Mouse (Mus musculus) midbrain, embryonic 15.5 days (tissue): ENCODE measurements around the gene Kansl2. TPM values are rescaled to one million over a fixed set of nuclear protein-coding genes. Genes with fewer than 3 reads are reported as not detected.

Source experiments
- ATAC-seq: fragments of 200-750 bp; cut with Nextera tagmentation; replicated peaks from 2 replicates; pipeline ENCODE4 v1.8.0; 2017; ENCODE audit warnings: moderate TSS enrichment
- H3K27ac ChIP-seq: fragments of 300-500 bp; sonication (generic); 2 replicates; pipeline ENCODE4 v1.5.1; 2015; ENCODE audit warnings: mild to moderate bottlenecking, inconsistent platforms
- H3K27me3 ChIP-seq: fragments of 300-500 bp; sonication (generic); replicated peaks from 2 replicates; pipeline ENCODE4 v1.6.1; 2015; ENCODE audit warnings: inconsistent platforms
- H3K36me3 ChIP-seq: fragments of 300-500 bp; sonication (generic); replicated peaks from 2 replicates; pipeline ENCODE4 v1.6.1; 2015; ENCODE audit warnings: inconsistent platforms
- H3K4me1 ChIP-seq: fragments of 300-500 bp; sonication (generic); 2 replicates; pipeline ENCODE4 v1.6.1; 2015; ENCODE audit warnings: inconsistent platforms
- H3K4me2 ChIP-seq: fragments of 300-500 bp; sonication (generic); 2 replicates; pipeline ENCODE4 v1.6.1; 2015; ENCODE audit warnings: inconsistent platforms, mild to moderate bottlenecking, moderate library complexity
- H3K4me3 ChIP-seq: fragments of 300-500 bp; sonication (generic); 2 replicates; pipeline ENCODE4 v1.5.1; 2015; ENCODE audit warnings: mild to moderate bottlenecking, inconsistent platforms
- H3K9ac ChIP-seq: fragments of 300-500 bp; sonication (generic); 2 replicates; pipeline ENCODE4 v1.6.1; 2015; ENCODE audit warnings: mild to moderate bottlenecking, inconsistent platforms
- H3K9me3 ChIP-seq: fragments of 300-500 bp; sonication (generic); 2 replicates; pipeline ENCODE4 v1.6.1; 2016; ENCODE audit warnings: inconsistent platforms
- WGBS: fragments of 180-500 bp; shearing (Covaris S2); methylation state at CpG from one replicate; pipeline ENCODE4 v1.1.7; 2015; ENCODE audit warnings: mixed read lengths; 5-methylcytosine and 5-hydroxymethylcytosine counted together
- polyA plus RNA-seq: library from polyadenylated mRNA; unstranded; fragments of >200 nt; fragmentation: Nextera tagmentation; extraction: Ambion mirVana; gene quantifications from 2 replicates; pipeline ENCODE4 v1.2.1, GENCODE M21; 2015

Gene Kansl2
- polyA plus RNA-seq: 124 and 128 TPM in 2 replicates

GRCm38 (mm10) chr15:98533881-98534627, at the start of gene Kansl2:
Kansl2 (minus strand) TSS chr15:98534264.
- Histone ChIP-seq H3K9me3 (no peaks in the 10 kb centered on the region), H3K4me1 (peaks cover 22% of the 10 kb centered on the region), H3K36me3 (peaks cover 19% of the 10 kb centered on the region), H3K27ac (peak within 1 kb of the TSS; percentile 97), H3K9ac (peak within 1 kb of the TSS; percentile 74), H3K4me3 (peak within 1 kb of the TSS; percentile 96), H3K27me3 (no peaks in the 10 kb centered on the region), H3K4me2 (peak within 1 kb of the TSS; percentile 69)
- WGBS: under 1% methylated on average over 70 of the region's 70 CpGs
- ATAC-seq: peak; percentile 100

- Histone ChIP-seq H3K9me3 (no peaks in the 10 kb centered on the region), H3K4me2 (no peak overlapping the region), H3K27ac (no peak overlapping the region), H3K36me3 (no peaks in the 10 kb centered on the region), H3K9ac (no peak overlapping the region), H3K4me1 (no peaks in the 10 kb centered on the region), H3K4me3 (no peak overlapping the region), H3K27me3 (no peaks in the 10 kb centered on the region)
- 77% methylated on average over 8 of the region's 8 CpGs for WGBS
- no peak for ATAC-seq
Measured at GRCm38 (mm10) chr15:98582996-98583395, 48.9 kb upstream of the Kansl2 start.

- Histone ChIP-seq H3K27ac (no peak overlapping the region), H3K27me3 (0 out of 2 replicates have a peak, but pooled peaks cover 3% of the 10 kb centered on the region), H3K4me2 (no peak overlapping the region), H3K9ac (no peak overlapping the region), H3K4me1 (no peaks in the 10 kb centered on the region), H3K4me3 (no peak overlapping the region), H3K9me3 (no peaks in the 10 kb centered on the region), H3K36me3 (no peaks in the 10 kb centered on the region)
- ATAC-seq: no peak
- 87% methylated on average over 8 of the region's 8 CpGs for WGBS
Measured at GRCm38 (mm10) chr15:98582410-98582809, 48.3 kb upstream of the Kansl2 start.

DNA sequence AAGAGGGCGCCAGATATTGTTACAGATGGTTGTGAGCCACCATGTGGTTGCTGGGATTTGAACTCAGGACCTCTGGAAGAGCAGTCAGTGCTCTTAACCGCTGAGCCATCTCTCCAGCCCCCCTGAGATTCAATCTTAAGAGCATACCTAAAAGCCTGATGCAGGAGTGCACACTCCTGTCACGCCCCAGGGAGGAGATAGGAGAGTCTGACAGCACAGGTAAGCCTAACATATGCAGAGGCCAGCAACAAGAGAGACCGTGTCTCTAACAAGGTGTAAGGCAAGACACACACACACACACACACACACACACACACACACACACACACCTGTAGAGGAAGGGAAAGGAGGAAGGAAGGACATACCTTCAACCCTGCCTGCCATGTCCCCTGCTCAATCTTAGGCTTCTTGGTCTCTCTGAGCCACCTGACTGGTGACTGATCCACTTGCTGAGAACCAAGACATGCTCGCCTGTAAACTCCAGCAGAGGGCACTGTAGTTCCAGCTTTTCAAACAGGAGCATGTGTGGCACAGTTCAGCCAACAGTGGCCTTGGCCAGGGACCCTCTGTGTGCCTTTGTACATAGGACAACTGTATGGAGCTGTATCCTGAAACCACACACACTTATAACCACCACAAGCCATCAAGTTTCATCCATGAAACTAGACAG, 45.9 kb upstream of the Kansl2 start:
- Histone ChIP-seq H3K36me3 (no peaks in the 10 kb centered on the region), H3K4me3 (no peak overlapping the region), H3K9ac (no peak overlapping the region), H3K9me3 (no peaks in the 10 kb centered on the region), H3K27me3 (0 out of 2 replicates have a peak, but pooled peaks cover 3% of the 10 kb centered on the region), H3K4me1 (no peaks in the 10 kb centered on the region), H3K4me2 (no peak overlapping the region), H3K27ac (no peak overlapping the region)
- 49% methylated on average over 5 of the region's 5 CpGs for WGBS
- ATAC-seq: peak; percentile 69

- Histone ChIP-seq H3K4me3 (no peak overlapping the region), H3K27ac (no peak overlapping the region), H3K9me3 (no peaks in the 10 kb centered on the region), H3K27me3 (0 out of 2 replicates have a peak, but pooled peaks cover 3% of the 10 kb centered on the region), H3K4me2 (no peak overlapping the region), H3K9ac (no peak overlapping the region), H3K4me1 (no peaks in the 10 kb centered on the region), H3K36me3 (no peaks in the 10 kb centered on the region)
- no peak for ATAC-seq
- WGBS: 79% methylated on average over 2 of the region's 2 CpGs
Measured at GRCm38 (mm10) chr15:98579310-98579709, 45.2 kb upstream of the Kansl2 start.

DNA sequence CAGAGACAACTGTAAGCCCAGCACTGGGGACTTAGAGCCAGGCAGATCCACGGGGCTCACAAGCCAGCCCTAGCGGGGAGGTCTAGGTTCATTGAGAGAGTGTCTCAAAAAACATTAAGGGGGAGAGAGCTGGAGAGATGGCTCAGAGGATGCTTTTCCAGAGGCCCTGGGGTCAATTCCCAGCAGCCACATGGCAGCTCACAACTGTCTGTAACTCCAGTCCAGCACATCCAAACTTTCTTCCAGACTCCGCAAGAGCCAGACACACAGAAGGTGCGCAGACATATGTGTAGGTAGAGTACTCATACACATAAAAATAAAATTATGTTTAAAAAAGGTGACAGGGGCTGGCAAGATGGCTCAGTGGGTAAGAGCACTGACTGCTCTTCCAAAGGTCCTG, 39.2 kb upstream of the Kansl2 start:
- H3K4me1 ChIP-seq: peaks cover 8% of the 10 kb centered on the region
- no peak overlapping the region for H3K4me2 ChIP-seq
- no peaks in the 10 kb centered on the region for H3K36me3 ChIP-seq
- no peak overlapping the region for H3K9ac ChIP-seq
- WGBS: 70% methylated on average over 4 of the region's 4 CpGs
- no peaks in the 10 kb centered on the region for H3K9me3 ChIP-seq
- H3K4me3 ChIP-seq: no peak overlapping the region
- no peak overlapping the region for H3K27ac ChIP-seq
- no peak for ATAC-seq
- H3K27me3 ChIP-seq: 0 out of 2 replicates have a peak, but pooled peaks cover 3% of the 10 kb centered on the region

- Histone ChIP-seq H3K9me3 (no peaks in the 10 kb centered on the region), H3K36me3 (no peaks in the 10 kb centered on the region), H3K9ac (no peak within 1 kb of the TSS), H3K4me2 (no peak within 1 kb of the TSS), H3K27me3 (no peaks in the 10 kb centered on the region), H3K27ac (no peak within 1 kb of the TSS), H3K4me1 (peaks cover 16% of the 10 kb centered on the region), H3K4me3 (no peak within 1 kb of the TSS)
- WGBS: 83% methylated on average over 10 of the region's 10 CpGs
- no peak for ATAC-seq
Measured at GRCm38 (mm10) chr15:98570873-98571538, 36.9 kb upstream of the Kansl2 start, which contains the start of the genes Ccnt1 and 4930415O20Rik. Ccnt1 (minus strand) TSS chr15:98570923. 4930415O20Rik (plus strand) TSS chr15:98571004.

- Histone ChIP-seq H3K9ac (no peak overlapping the region), H3K4me2 (no peak overlapping the region), H3K9me3 (no peaks in the 10 kb centered on the region), H3K27me3 (no peaks in the 10 kb centered on the region), H3K4me3 (no peak overlapping the region), H3K4me1 (peaks cover 27% of the 10 kb centered on the region), H3K27ac (no peak overlapping the region), H3K36me3 (no peaks in the 10 kb centered on the region)
- no peak for ATAC-seq
- WGBS: 85% methylated on average over 4 of the region's 4 CpGs
Measured at GRCm38 (mm10) chr15:98569795-98570365, 35.8 kb upstream of the Kansl2 start.

DNA sequence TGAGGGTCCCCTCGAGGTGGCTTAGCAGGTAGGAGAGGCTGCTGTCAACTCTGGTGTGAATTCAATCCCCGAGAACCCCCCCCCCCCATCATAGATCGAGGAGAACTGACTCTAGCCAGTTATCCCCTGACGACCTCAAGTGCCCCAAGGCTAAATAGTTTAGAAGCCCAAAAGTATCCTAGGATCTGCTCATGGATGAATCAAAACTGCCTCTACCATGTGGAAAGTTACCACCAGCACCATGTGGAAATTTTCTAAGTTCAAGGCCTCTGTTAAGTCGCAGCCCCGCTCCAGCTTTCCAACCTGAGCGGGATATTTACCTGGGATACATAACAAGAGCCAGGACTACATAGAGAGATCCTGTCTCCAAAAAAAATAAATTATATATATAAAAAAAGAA, 35.2 kb upstream of the Kansl2 start:
- no peaks in the 10 kb centered on the region for H3K9me3 ChIP-seq
- 69% methylated on average over 7 of the region's 7 CpGs for WGBS
- H3K4me1 ChIP-seq: peaks cover 31% of the 10 kb centered on the region
- H3K36me3 ChIP-seq: no peaks in the 10 kb centered on the region
- H3K27me3 ChIP-seq: no peaks in the 10 kb centered on the region
- H3K4me3 ChIP-seq: peak overlapping the region; percentile 96; the same call in 1 of the 2 replicates
- no peak overlapping the region for H3K27ac ChIP-seq
- H3K4me2 ChIP-seq: peak overlapping the region; percentile 65
- H3K9ac ChIP-seq: peak overlapping the region; percentile 74; the same call in 1 of the 2 replicates
- no peak for ATAC-seq

DNA sequence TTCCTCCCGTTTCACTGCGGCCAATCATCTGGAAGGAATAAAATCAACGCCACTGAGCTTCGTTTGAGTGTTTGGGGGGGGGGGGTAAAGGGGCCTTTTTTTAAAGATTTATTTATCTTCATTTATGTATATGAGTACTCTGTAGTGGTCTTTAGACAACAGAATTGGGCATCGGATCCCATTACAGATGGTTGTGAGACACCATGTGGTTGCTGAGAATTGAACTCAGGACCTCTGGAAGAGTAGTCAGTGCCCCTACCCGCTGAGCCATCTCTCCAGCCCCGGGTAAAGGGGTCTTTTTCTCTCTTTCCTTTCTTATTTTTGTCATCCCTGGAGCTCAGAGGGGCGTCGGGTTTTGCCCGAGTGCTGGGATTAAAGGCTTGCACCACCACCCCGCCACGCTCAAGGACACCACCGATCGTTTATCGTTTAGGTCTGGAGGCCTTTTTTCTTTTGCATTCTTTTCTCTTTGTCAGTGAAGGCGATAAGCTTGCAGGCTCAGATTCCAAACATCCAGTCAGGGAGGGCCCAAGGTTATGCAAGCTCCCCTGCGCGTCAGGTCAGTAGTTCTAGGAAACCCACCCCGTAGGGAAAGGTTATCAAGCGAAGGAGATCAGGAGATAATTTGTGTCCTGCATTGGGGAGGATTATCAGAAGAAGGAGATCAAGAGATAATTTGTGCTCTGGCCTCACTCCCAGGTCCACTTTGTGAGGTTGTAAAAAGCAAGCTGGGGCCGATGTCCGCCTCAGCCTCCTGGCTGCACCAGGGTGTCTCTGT, 34.4 kb upstream of the Kansl2 start:
- peak overlapping the region; percentile 96 for H3K4me3 ChIP-seq
- H3K9me3 ChIP-seq: no peaks in the 10 kb centered on the region
- no peaks in the 10 kb centered on the region for H3K27me3 ChIP-seq
- peaks cover 36% of the 10 kb centered on the region for H3K4me1 ChIP-seq
- peak overlapping the region; percentile 65 for H3K4me2 ChIP-seq
- H3K36me3 ChIP-seq: no peaks in the 10 kb centered on the region; the same call in 1 of the 2 replicates
- H3K9ac ChIP-seq: peak overlapping the region; percentile 74
- H3K27ac ChIP-seq: peak overlapping the region; percentile 89
- 9% methylated on average over 22 of the region's 22 CpGs for WGBS
- peak; percentile 52 for ATAC-seq
